Mouse (Mus musculus) monocyte, adult 5-6 weeks (primary cell): Measurements from ENCODE around the gene Lrrc1. TPM values are rescaled to one million over a fixed set of nuclear protein-coding genes. Genes with fewer than 3 reads are reported as not detected.
A peak's percentile ranks its signal among the peaks of the same experiment; 100 is the strongest.

Experiments used
- ATAC-seq: fragments of 153-309, 156-312 bp; replicated peaks from 2 replicates; pipeline ENCODE4 v1.8.0; 2017; ENCODE audit warnings: mild to moderate bottlenecking; ENCODE audit not compliant: low TSS enrichment, insufficient number of reproducible peaks, severe bottlenecking, poor library complexity, low FRiP score
- total RNA-seq: library from RNA; stranded (forward); fragments of 200-1000, 200-491, 200-594 nt; gene quantifications from 3 replicates; pipeline ENCODE4 v1.2.3, GENCODE M21; 2017

Gene Lrrc1
- total RNA-seq, 1 experiment from 2014 or later: 4.6 TPM

- ATAC-seq: no peak
These were observed 133.7 kb downstream of the Lrrc1 start for GRCm38 (mm10) chr9:77410968-77411367.

GRCm38 (mm10) chr9:77410524-77410923, 134.1 kb downstream of the Lrrc1 start:
- ATAC-seq: no peak

GRCm38 (mm10) chr9:77408053-77408603, 136.5 kb downstream of the Lrrc1 start:
- ATAC-seq: no peak

GRCm38 (mm10) chr9:77406906-77407305, 137.8 kb downstream of the Lrrc1 start:
- ATAC-seq: no peak

GRCm38 (mm10) chr9:77404458-77404857, 140.2 kb downstream of the Lrrc1 start:
- no peak for ATAC-seq

GRCm38 (mm10) chr9:77403961-77404360, 140.7 kb downstream of the Lrrc1 start:
- ATAC-seq: no peak

- ATAC-seq: no peak
These were observed 141.7 kb downstream of the Lrrc1 start for GRCm38 (mm10) chr9:77402971-77403370.

GRCm38 (mm10) chr9:77399801-77400200, 144.9 kb downstream of the Lrrc1 start:
- ATAC-seq: no peak

GRCm38 (mm10) chr9:77398856-77399631, 145.6 kb downstream of the Lrrc1 start:
- no peak for ATAC-seq

GRCm38 (mm10) chr9:77397027-77397426, 147.6 kb downstream of the Lrrc1 start:
- ATAC-seq: no peak

GRCm38 (mm10) chr9:77391248-77391647, 153.4 kb downstream of the Lrrc1 start:
- no peak for ATAC-seq

GRCm38 (mm10) chr9:77388956-77389355, 155.7 kb downstream of the Lrrc1 start:
- ATAC-seq: no peak

- ATAC-seq: no peak
These were observed 157.9 kb downstream of the Lrrc1 start for GRCm38 (mm10) chr9:77386751-77387150.

GRCm38 (mm10) chr9:77385611-77386010, 159.1 kb downstream of the Lrrc1 start:
- no peak for ATAC-seq

GRCm38 (mm10) chr9:77384651-77385050, 160.0 kb downstream of the Lrrc1 start:
- no peak for ATAC-seq

GRCm38 (mm10) chr9:77383951-77384350, 160.7 kb downstream of the Lrrc1 start:
- ATAC-seq: no peak

- ATAC-seq: no peak
These were observed 162.2 kb downstream of the Lrrc1 start for GRCm38 (mm10) chr9:77382514-77382913.

GRCm38 (mm10) chr9:77381565-77381964, 163.1 kb downstream of the Lrrc1 start:
- 0 out of 2 replicates have a peak, but pooled peaks have one; percentile 43 for ATAC-seq
